Mouse (Mus musculus) lung, adult 2 months (tissue): ENCODE measurements around the gene Leo1.

Source experiments
- CTCF ChIP-seq: fragments of 200-500 bp; IDR thresholded peaks from 2 replicates; pipeline ENCODE4 v1.5.1; 2011; ENCODE audit warnings: mild to moderate bottlenecking, low read length, control low read depth; ENCODE audit not compliant: insufficient read depth
- POLR2A ChIP-seq: fragments of 200-500 bp; IDR thresholded peaks from 2 replicates; pipeline ENCODE4 v1.6.1; 2011; ENCODE audit warnings: low read depth, mild to moderate bottlenecking, control low read depth, low read length, borderline replicate concordance; ENCODE audit errors: extremely low read depth

DNA sequence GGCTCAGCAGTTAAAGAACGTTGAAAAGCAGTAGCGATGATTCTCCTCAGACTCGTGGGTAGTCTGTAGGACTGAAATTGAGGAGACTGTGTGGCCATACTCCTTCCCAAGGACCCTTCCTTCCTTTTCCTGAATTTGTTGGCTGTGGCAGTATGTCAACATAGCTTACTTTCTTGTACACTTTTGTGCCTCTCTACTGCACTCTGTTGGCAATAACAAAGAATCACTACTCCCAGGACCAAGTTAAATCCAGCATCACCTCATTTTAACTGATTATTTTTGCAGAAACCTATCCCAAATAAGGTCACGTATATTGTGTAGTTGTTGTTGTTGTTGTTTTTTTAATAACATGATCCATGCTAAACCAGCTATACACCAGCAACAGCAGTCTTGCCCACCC is 25.3 kb downstream of the Leo1 start:
- TF ChIP-seq CTCF = no peak
- TF ChIP-seq POLR2A = no peak
